Comparison of ENCODE assay signal across 8 mouse cellular contexts in genomic region chr15:82900331-82900730, GRCm38 (mm10).
DNase-seq lines count a peak whose midpoint lies in the region; ATAC-seq and TF ChIP-seq lines count a peak whose summit lies in the region.

No protein-coding gene starts in this region.

- no peak overlapping the region for H3K9ac ChIP-seq in kidney, postnatal 0 days (ENCODE audit: low read depth, low read length)
- peak overlapping the region; percentile 63 for H3K9ac ChIP-seq in embryonic facial prominence, embryonic 13.5 days
- H3K9ac ChIP-seq in intestine, embryonic 16.5 days (ENCODE audit: low read depth, low read length): peak overlapping the region; percentile 63; the same call in 1 of the 2 replicates
- no peak overlapping the region for H3K9ac ChIP-seq in neural tube, embryonic 12.5 days

- no peaks in the 10 kb centered on the region for H3K36me3 ChIP-seq in kidney, postnatal 0 days (ENCODE audit: insufficient read depth, low read length)
- no peaks in the 10 kb centered on the region for H3K36me3 ChIP-seq in embryonic facial prominence, embryonic 13.5 days
- no peaks in the 10 kb centered on the region for H3K36me3 ChIP-seq in intestine, embryonic 16.5 days (ENCODE audit: control insufficient read depth, insufficient read depth, low read length)
- no peaks in the 10 kb centered on the region for H3K36me3 ChIP-seq in neural tube, embryonic 12.5 days

- no peak overlapping the region for H3K27ac ChIP-seq in kidney, postnatal 0 days
- peak overlapping the region; percentile 68 for H3K27ac ChIP-seq in embryonic facial prominence, embryonic 13.5 days
- H3K27ac ChIP-seq in intestine, embryonic 16.5 days (ENCODE audit: low read length): no peak overlapping the region; the same call in 1 of the 2 replicates
- no peak overlapping the region for H3K27ac ChIP-seq in neural tube, embryonic 12.5 days

- DNase-seq in kidney, postnatal 0 days (ENCODE audit: low spot score): no peak
- DNase-seq in kidney, postnatal 4 days: no peak
- DNase-seq in cerebellum, postnatal 36 days: no peak
- DNase-seq in gastrocnemius, postnatal 10 days: no peak
- no peak for DNase-seq in layer of hippocampus, adult 11-12 months (ENCODE audit: low spot score)

- TF ChIP-seq CTCF in kidney, postnatal 0 days (IDR thresholded peaks at IDR 0.05; ENCODE audit: low read depth): no peak

- no peaks in the 10 kb centered on the region for H3K27me3 ChIP-seq in kidney, postnatal 0 days (ENCODE audit: insufficient read depth, low read length)
- no peaks in the 10 kb centered on the region for H3K27me3 ChIP-seq in embryonic facial prominence, embryonic 13.5 days
- H3K27me3 ChIP-seq in intestine, embryonic 16.5 days (replicated peaks; ENCODE audit: control insufficient read depth, insufficient read depth, low read length): no peaks in the 10 kb centered on the region
- H3K27me3 ChIP-seq in neural tube, embryonic 12.5 days (replicated peaks): peaks cover 14% of the 10 kb centered on the region; the same call in 1 of the 2 replicates

- H3K4me2 ChIP-seq in kidney, postnatal 0 days (ENCODE audit: low read length): peak overlapping the region; percentile 98
- H3K4me2 ChIP-seq in embryonic facial prominence, embryonic 13.5 days: peak overlapping the region; percentile 93
- H3K4me2 ChIP-seq in intestine, embryonic 16.5 days (ENCODE audit: low read depth, low read length): peak overlapping the region; percentile 84
- peak overlapping the region; percentile 97 for H3K4me2 ChIP-seq in neural tube, embryonic 12.5 days (replicated peaks)

- H3K4me1 ChIP-seq in kidney, postnatal 0 days (replicated peaks; ENCODE audit: insufficient read depth, low read length): peaks cover 17% of the 10 kb centered on the region; the same call in 1 of the 2 replicates
- H3K4me1 ChIP-seq in embryonic facial prominence, embryonic 13.5 days: peaks cover 64% of the 10 kb centered on the region
- peaks cover 25% of the 10 kb centered on the region for H3K4me1 ChIP-seq in intestine, embryonic 16.5 days (ENCODE audit: control insufficient read depth, insufficient read depth, low read length)
- H3K4me1 ChIP-seq in neural tube, embryonic 12.5 days: peaks cover 51% of the 10 kb centered on the region

- WGBS in kidney, postnatal 0 days: 22% methylated on average over 3 of the region's 3 CpGs
- 23% methylated on average over 3 of the region's 3 CpGs for WGBS in embryonic facial prominence, embryonic 13.5 days
- WGBS in intestine, embryonic 16.5 days: 42% methylated on average over 3 of the region's 3 CpGs
- 32% methylated on average over 3 of the region's 3 CpGs for whole genome bisulfite sequencing in neural tube, embryonic 12.5 days

- no peaks in the 10 kb centered on the region for H3K9me3 ChIP-seq in kidney, postnatal 0 days (replicated peaks; ENCODE audit: low read length)
- H3K9me3 ChIP-seq in embryonic facial prominence, embryonic 13.5 days: no peaks in the 10 kb centered on the region
- no peaks in the 10 kb centered on the region for H3K9me3 ChIP-seq in intestine, embryonic 16.5 days (ENCODE audit: control insufficient read depth, low read length)
- H3K9me3 ChIP-seq in neural tube, embryonic 12.5 days: no peaks in the 10 kb centered on the region

- H3K4me3 ChIP-seq in kidney, postnatal 0 days (replicated peaks; ENCODE audit: low read depth, low read length): no peak overlapping the region
- peak overlapping the region; percentile 95 for H3K4me3 ChIP-seq in embryonic facial prominence, embryonic 13.5 days
- H3K4me3 ChIP-seq in intestine, embryonic 16.5 days (ENCODE audit: low read length): peak overlapping the region; percentile 100
- no peak overlapping the region for H3K4me3 ChIP-seq in neural tube, embryonic 12.5 days

- ATAC-seq in kidney, postnatal 0 days (replicated peaks; ENCODE audit: low FRiP score, low read depth): no peak
- no peak for ATAC-seq in embryonic facial prominence, embryonic 13.5 days (ENCODE audit: insufficient number of reproducible peaks, insufficient read depth, low FRiP score, low TSS enrichment, low read depth)
- ATAC-seq in intestine, embryonic 16.5 days: no peak
- no peak for ATAC-seq in neural tube, embryonic 12.5 days (ENCODE audit: low FRiP score, low read depth)

Comparison
In these comparisons a context has a peak if more than half of its experiments do, and no peak if none do; other contexts are left out.
1. H3K4me3 ChIP-seq: peak in embryonic facial prominence, embryonic 13.5 days (single experiment) and intestine, embryonic 16.5 days (single experiment); none in kidney, postnatal 0 days (single experiment) and neural tube, embryonic 12.5 days (single experiment).
2. H3K9ac ChIP-seq: peak in embryonic facial prominence, embryonic 13.5 days (single experiment) and intestine, embryonic 16.5 days (single experiment); none in kidney, postnatal 0 days (single experiment) and neural tube, embryonic 12.5 days (single experiment).
3. Peak in every context shown above with its lines, with median percentiles within 50 percentile points of each other: H3K4me2 ChIP-seq.